Mouse (Mus musculus): Measurements from ENCODE around the gene Macrod2. TPM values are rescaled to one million over a fixed set of nuclear protein-coding genes. Genes with fewer than 3 reads are reported as not detected.

The Macrod2 gene
- 0.95 TPM for polyA plus RNA-seq (2012; fragmentation: generic; extraction: Trizol)
- long read RNA-seq, experiment 1, partial matches to known transcripts, result 0 of 1 reads
- long read RNA-seq, experiment 1, other reads (novel, unspliced or antisense), result 0 of 1 reads
- long read RNA-seq, experiment 2, partial matches to known transcripts, result 0 of 2 reads
- long read RNA-seq, experiment 2, other reads (novel, unspliced or antisense), result 2 of 2 reads

DNA sequence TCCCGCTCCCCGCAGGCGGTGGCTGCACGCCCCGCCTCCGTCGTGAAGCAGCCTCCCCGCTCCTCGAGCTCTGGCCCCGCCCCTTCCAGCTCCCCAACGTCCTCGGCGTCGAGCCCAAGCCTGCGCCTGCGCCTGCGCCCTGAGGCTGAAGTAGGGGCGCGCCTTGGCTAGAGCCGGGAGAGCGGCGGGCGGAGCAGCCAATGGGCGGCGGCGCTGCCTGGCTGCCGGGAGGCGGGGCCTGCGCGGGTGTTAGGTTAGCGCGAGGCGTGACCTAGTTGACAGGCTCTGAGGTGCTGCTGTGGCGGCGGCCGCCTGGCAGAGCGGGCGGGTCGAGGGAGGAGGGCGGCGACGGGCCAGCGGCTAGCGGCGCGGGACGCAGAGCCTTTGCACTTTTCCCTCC, at the start of gene Macrod2:
TSS of gene Macrod2 (plus strand) at position 131 of the 400 bp plus-strand sequence.
- peak within 1 kb of the TSS; percentile 18 for H3ac ChIP-seq (ENCODE audit: control insufficient read depth, insufficient read length, low read depth)
- H3K79me3 ChIP-seq (ENCODE audit: low read depth), result no peaks in the 10 kb centered on the region
- peak within 1 kb of the TSS; percentile 2 for H3K4me3 ChIP-seq (ENCODE audit: insufficient read depth, poor library complexity, severe bottlenecking)
- TF ChIP-seq USF1 (IDR thresholded peaks at IDR 0.05; ENCODE audit: low read depth) (no peak), MYOD1 (IDR thresholded peaks at IDR 0.05; ENCODE audit: control insufficient read depth, insufficient read length, low read depth) (no peak), MYOG (IDR thresholded peaks at IDR 0.05; ENCODE audit: control insufficient read depth, extremely low read depth, insufficient read length) (no peak), CTCF (IDR thresholded peaks at IDR 0.05; ENCODE audit: control insufficient read depth, insufficient read depth, insufficient read length) (no peak), CEBPB (IDR thresholded peaks at IDR 0.05; ENCODE audit: low read depth) (no peak), FOSL1 (IDR thresholded peaks at IDR 0.05; ENCODE audit: insufficient read depth, low read length, poor library complexity, severe bottlenecking) (no peak), MAX (IDR thresholded peaks at IDR 0.05) (peak; percentile 39)
- peaks cover 6% of the 10 kb centered on the region for H3K27me3 ChIP-seq (ENCODE audit: control insufficient read depth, insufficient read depth, insufficient read length)
- H3K36me3 ChIP-seq (ENCODE audit: control insufficient read depth, insufficient read depth), result no peaks in the 10 kb centered on the region
- no peaks in the 10 kb centered on the region for H3K79me2 ChIP-seq (ENCODE audit: control insufficient read depth, insufficient read depth)

DNA sequence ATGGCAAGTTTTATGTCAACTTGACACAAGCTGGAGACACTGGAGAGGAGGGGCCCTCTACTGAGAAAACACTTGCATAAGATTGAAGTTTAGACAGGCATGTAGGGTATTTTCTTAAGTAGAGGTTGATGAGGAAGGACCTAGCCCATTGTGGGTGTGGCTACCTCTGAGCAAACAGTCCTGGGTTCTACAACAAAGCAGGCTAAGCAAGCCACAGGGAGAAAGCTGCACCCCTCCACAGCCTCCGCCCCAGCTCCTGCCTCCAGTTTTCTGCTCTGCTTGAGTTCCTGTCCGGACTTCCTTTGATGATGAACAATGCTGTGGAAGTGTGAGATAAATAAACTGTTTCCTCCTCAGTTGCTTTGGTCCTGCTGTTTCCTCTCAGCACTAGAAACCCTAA, 35.2 kb upstream of the Macrod2 start:
- H3ac ChIP-seq (ENCODE audit: control insufficient read depth, insufficient read length, low read depth), result no peak overlapping the region
- no peaks in the 10 kb centered on the region for H3K36me3 ChIP-seq (ENCODE audit: control insufficient read depth, insufficient read depth)
- H3K4me3 ChIP-seq (ENCODE audit: insufficient read depth, poor library complexity, severe bottlenecking), result no peak overlapping the region
- no peaks in the 10 kb centered on the region for H3K27me3 ChIP-seq (ENCODE audit: control insufficient read depth, insufficient read depth, insufficient read length)
- TF ChIP-seq MAX (IDR thresholded peaks at IDR 0.05) (no peak), USF1 (IDR thresholded peaks at IDR 0.05; ENCODE audit: low read depth) (no peak), FOSL1 (IDR thresholded peaks at IDR 0.05; ENCODE audit: insufficient read depth, low read length, poor library complexity, severe bottlenecking) (no peak), CTCF (IDR thresholded peaks at IDR 0.05; ENCODE audit: control insufficient read depth, insufficient read depth, insufficient read length) (no peak)
- H3K79me2 ChIP-seq (ENCODE audit: control insufficient read depth, insufficient read depth), result no peaks in the 10 kb centered on the region
- H3K79me3 ChIP-seq (ENCODE audit: low read depth), result no peaks in the 10 kb centered on the region

DNA sequence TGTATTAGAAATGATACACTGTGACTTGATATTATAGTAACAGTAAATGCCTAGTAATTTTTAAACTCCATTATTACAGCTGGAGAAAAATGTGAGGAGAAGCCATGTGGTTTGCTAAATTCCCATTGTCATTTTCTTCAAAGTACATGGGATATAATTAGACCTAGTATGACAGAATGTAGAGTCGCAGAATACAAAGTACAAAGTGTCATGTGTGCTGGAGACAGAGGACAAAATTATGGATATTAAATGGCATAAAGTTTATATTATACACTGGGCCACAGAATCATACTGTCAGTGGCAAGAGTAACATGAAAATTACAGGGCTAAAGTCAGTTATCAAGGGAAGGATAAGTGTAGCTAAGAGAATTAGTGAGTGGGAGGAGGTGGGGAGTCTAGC, 30.3 kb upstream of the Macrod2 start:
- no peaks in the 10 kb centered on the region for H3K27me3 ChIP-seq (ENCODE audit: control insufficient read depth, insufficient read depth, insufficient read length)
- no peaks in the 10 kb centered on the region for H3K79me3 ChIP-seq (ENCODE audit: low read depth)
- H3K79me2 ChIP-seq (ENCODE audit: control insufficient read depth, insufficient read depth), result no peaks in the 10 kb centered on the region
- TF ChIP-seq CTCF (IDR thresholded peaks at IDR 0.05; ENCODE audit: control insufficient read depth, insufficient read depth, insufficient read length) (no peak), CEBPB (IDR thresholded peaks at IDR 0.05; ENCODE audit: low read depth) (no peak), USF1 (IDR thresholded peaks at IDR 0.05; ENCODE audit: low read depth) (no peak), MYOG (IDR thresholded peaks at IDR 0.05; ENCODE audit: control insufficient read depth, extremely low read depth, insufficient read length) (no peak), FOSL1 (IDR thresholded peaks at IDR 0.05; ENCODE audit: insufficient read depth, low read length, poor library complexity, severe bottlenecking) (no peak), MAX (IDR thresholded peaks at IDR 0.05) (no peak), MYOD1 (IDR thresholded peaks at IDR 0.05; ENCODE audit: control insufficient read depth, insufficient read length, low read depth) (no peak)
- no peak overlapping the region for H3ac ChIP-seq (ENCODE audit: control insufficient read depth, insufficient read length, low read depth)
- H3K4me3 ChIP-seq (ENCODE audit: insufficient read depth, poor library complexity, severe bottlenecking), result no peak overlapping the region
- H3K36me3 ChIP-seq (ENCODE audit: control insufficient read depth, insufficient read depth), result no peaks in the 10 kb centered on the region

- TF ChIP-seq MAX (IDR thresholded peaks at IDR 0.05) (no peak), MYOD1 (IDR thresholded peaks at IDR 0.05; ENCODE audit: control insufficient read depth, insufficient read length, low read depth) (no peak), MYOG (IDR thresholded peaks at IDR 0.05; ENCODE audit: control insufficient read depth, extremely low read depth, insufficient read length) (no peak), USF1 (IDR thresholded peaks at IDR 0.05; ENCODE audit: low read depth) (no peak), FOSL1 (IDR thresholded peaks at IDR 0.05; ENCODE audit: insufficient read depth, low read length, poor library complexity, severe bottlenecking) (no peak), CTCF (IDR thresholded peaks at IDR 0.05; ENCODE audit: control insufficient read depth, insufficient read depth, insufficient read length) (no peak), CEBPB (IDR thresholded peaks at IDR 0.05; ENCODE audit: low read depth) (no peak)
- Histone ChIP-seq H3K27me3 (ENCODE audit: control insufficient read depth, insufficient read depth, insufficient read length) (no peaks in the 10 kb centered on the region), H3ac (ENCODE audit: control insufficient read depth, insufficient read length, low read depth) (no peak within 1 kb of the TSS), H3K36me3 (ENCODE audit: control insufficient read depth, insufficient read depth) (no peaks in the 10 kb centered on the region), H3K4me3 (ENCODE audit: insufficient read depth, poor library complexity, severe bottlenecking) (no peak within 1 kb of the TSS), H3K79me3 (ENCODE audit: low read depth) (no peaks in the 10 kb centered on the region), H3K79me2 (ENCODE audit: control insufficient read depth, insufficient read depth) (no peaks in the 10 kb centered on the region)
Measured at GRCm38 (mm10) chr2:140389525-140389924, 5.6 kb upstream of the Macrod2 start, which contains the start of gene Sel1l2. TSS of gene Sel1l2 (minus strand) at chr2:140389706.

GRCm38 (mm10) chr2:140395744-140396231, 679 bp downstream of the Macrod2 start:
- Histone ChIP-seq H3K36me3 (ENCODE audit: control insufficient read depth, insufficient read depth) (no peaks in the 10 kb centered on the region), H3K79me2 (ENCODE audit: control insufficient read depth, insufficient read depth) (no peaks in the 10 kb centered on the region), H3ac (ENCODE audit: control insufficient read depth, insufficient read length, low read depth) (no peak overlapping the region), H3K4me3 (ENCODE audit: insufficient read depth, poor library complexity, severe bottlenecking) (peak overlapping the region; percentile 2), H3K27me3 (ENCODE audit: control insufficient read depth, insufficient read depth, insufficient read length) (peaks cover 6% of the 10 kb centered on the region), H3K79me3 (ENCODE audit: low read depth) (no peaks in the 10 kb centered on the region)
- TF ChIP-seq USF1 (IDR thresholded peaks at IDR 0.05; ENCODE audit: low read depth) (no peak), CTCF (IDR thresholded peaks at IDR 0.05; ENCODE audit: control insufficient read depth, insufficient read depth, insufficient read length) (no peak), CEBPB (IDR thresholded peaks at IDR 0.05; ENCODE audit: low read depth) (no peak), MYOG (IDR thresholded peaks at IDR 0.05; ENCODE audit: control insufficient read depth, extremely low read depth, insufficient read length) (no peak), FOSL1 (IDR thresholded peaks at IDR 0.05; ENCODE audit: insufficient read depth, low read length, poor library complexity, severe bottlenecking) (no peak), MAX (IDR thresholded peaks at IDR 0.05) (no peak), MYOD1 (IDR thresholded peaks at IDR 0.05; ENCODE audit: control insufficient read depth, insufficient read length, low read depth) (no peak)

Measured in C2C12 (cell line).